ENCODE assay signal across 15 mouse cellular contexts in genomic region chr9:60024971-60025370, GRCm38 (mm10).
DNase-seq lines count a peak whose midpoint lies in the region; ATAC-seq and TF ChIP-seq lines count a peak whose summit lies in the region.
"Had no signal": no experiment of that assay in that cellular context is flagged by ENCODE, and none has a peak within 500 bp of the region (broad histone marks: within the 10 kb centered on the region; RNA-seq: fewer than 3 reads in every experiment).

No protein-coding gene starts in this region.

- no peak for TF ChIP-seq CTCF in midbrain, postnatal 0 days (IDR thresholded peaks at IDR 0.05)

- H3K4me2 ChIP-seq in midbrain, embryonic 14.5 days (ENCODE audit: low read length): no peak overlapping the region
- no peak overlapping the region for H3K4me2 ChIP-seq in midbrain, postnatal 0 days (ENCODE audit: low read depth, low read length, poor library complexity, severe bottlenecking)
- no peak overlapping the region for H3K4me2 ChIP-seq in stomach, embryonic 16.5 days (ENCODE audit: low read depth, low read length)
- H3K4me2 ChIP-seq: forebrain, embryonic 12.5 days had no signal

- no peaks in the 10 kb centered on the region for H3K9me3 ChIP-seq in midbrain, embryonic 14.5 days (ENCODE audit: control insufficient read depth, low read length)
- no peaks in the 10 kb centered on the region for H3K9me3 ChIP-seq in midbrain, postnatal 0 days (ENCODE audit: low read length)
- H3K9me3 ChIP-seq in stomach, embryonic 16.5 days (replicated peaks; ENCODE audit: control insufficient read depth, low read length): no peaks in the 10 kb centered on the region
- H3K9me3 ChIP-seq: forebrain, embryonic 12.5 days had no signal

- H3K9ac ChIP-seq in midbrain, embryonic 14.5 days (replicated peaks; ENCODE audit: low read length): no peak overlapping the region
- no peak overlapping the region for H3K9ac ChIP-seq in midbrain, postnatal 0 days (replicated peaks; ENCODE audit: low read length, poor library complexity, severe bottlenecking)
- no peak overlapping the region for H3K9ac ChIP-seq in stomach, embryonic 16.5 days (ENCODE audit: low read length)
- H3K9ac ChIP-seq: forebrain, embryonic 12.5 days; liver, postnatal 0 days had no signal

- 6% methylated on average over 5 of the region's 5 CpGs for WGBS in midbrain, embryonic 14.5 days
- 18% methylated on average over 5 of the region's 5 CpGs for WGBS in midbrain, postnatal 0 days
- WGBS in stomach, embryonic 16.5 days: 27% methylated on average over 5 of the region's 5 CpGs

- no peak overlapping the region for H3K4me3 ChIP-seq in midbrain, embryonic 14.5 days (replicated peaks; ENCODE audit: low read depth, low read length)
- H3K4me3 ChIP-seq in midbrain, postnatal 0 days (ENCODE audit: low read depth, low read length): no peak overlapping the region
- no peak overlapping the region for H3K4me3 ChIP-seq in stomach, embryonic 16.5 days (replicated peaks; ENCODE audit: low read length)
- H3K4me3 ChIP-seq: forebrain, embryonic 12.5 days had no signal

- no peaks in the 10 kb centered on the region for H3K36me3 ChIP-seq in midbrain, embryonic 14.5 days (ENCODE audit: control insufficient read depth, insufficient read depth, low read length)
- no peaks in the 10 kb centered on the region for H3K36me3 ChIP-seq in midbrain, postnatal 0 days (ENCODE audit: insufficient read depth, low read length)
- H3K36me3 ChIP-seq in stomach, embryonic 16.5 days (ENCODE audit: control insufficient read depth, insufficient read depth, low read length): no peaks in the 10 kb centered on the region
- H3K36me3 ChIP-seq: forebrain, embryonic 12.5 days had no signal

- peak; percentile 10 for DNase-seq in kidney, postnatal 14 days
- DNase-seq in kidney, postnatal 36 days: no peak
- peak; percentile 17 for DNase-seq in midbrain, embryonic 14.5 days
- no peak for DNase-seq in midbrain, postnatal 0 days (ENCODE audit: low spot score)
- peak; percentile 35 for DNase-seq in embryo, embryonic 11.5 days (ENCODE audit: low read depth, low spot score)
- DNase-seq in urinary bladder, postnatal 36 days (ENCODE audit: low spot score in 2 of 2): no peak
- DNase-seq: adrenal gland, postnatal 25 days; cerebellum, adult 9-11 months; gastrocnemius, postnatal 36 days; kidney, adult 8-10 months; liver, postnatal 0 days; thymus, adult 18-20 months had no signal

- no peak overlapping the region for H3K27ac ChIP-seq in midbrain, embryonic 14.5 days (replicated peaks; ENCODE audit: low read depth, low read length)
- no peak overlapping the region for H3K27ac ChIP-seq in midbrain, postnatal 0 days (ENCODE audit: low read depth, low read length)
- H3K27ac ChIP-seq in stomach, embryonic 16.5 days (ENCODE audit: low read length): 0 out of 2 replicates have a peak overlapping the region, but pooled peaks have one; percentile 24
- H3K27ac ChIP-seq: forebrain, embryonic 12.5 days had no signal

- H3K27me3 ChIP-seq in midbrain, embryonic 14.5 days (ENCODE audit: control insufficient read depth, insufficient read depth, low read length): no peaks in the 10 kb centered on the region
- no peaks in the 10 kb centered on the region for H3K27me3 ChIP-seq in midbrain, postnatal 0 days (ENCODE audit: insufficient read depth, low read length)
- no peaks in the 10 kb centered on the region for H3K27me3 ChIP-seq in stomach, embryonic 16.5 days (ENCODE audit: control insufficient read depth, insufficient read depth, low read length)
- H3K27me3 ChIP-seq: forebrain, embryonic 12.5 days had no signal

- ATAC-seq in midbrain, embryonic 14.5 days (ENCODE audit: low FRiP score, low TSS enrichment): no peak
- no peak for ATAC-seq in midbrain, postnatal 0 days (ENCODE audit: low FRiP score)
- no peak for ATAC-seq in stomach, embryonic 16.5 days (ENCODE audit: insufficient read depth, low FRiP score)
- ATAC-seq in megakaryocyte-erythroid progenitor cell, adult 5-6 weeks (replicated peaks; ENCODE audit: low FRiP score, low TSS enrichment, poor library complexity, severe bottlenecking): no peak
- ATAC-seq: liver, postnatal 0 days had no signal

- H3K4me1 ChIP-seq in midbrain, embryonic 14.5 days (ENCODE audit: control insufficient read depth, insufficient read depth, low read length): peaks cover 8% of the 10 kb centered on the region
- H3K4me1 ChIP-seq in midbrain, postnatal 0 days (ENCODE audit: insufficient read depth, low read length): no peaks in the 10 kb centered on the region
- H3K4me1 ChIP-seq in stomach, embryonic 16.5 days (ENCODE audit: control insufficient read depth, insufficient read depth, low read length): peaks cover 23% of the 10 kb centered on the region

Comparison
In these comparisons a context has a peak if more than half of its experiments do, and no peak if none do; other contexts are left out.
1. DNase-seq: peak in kidney, postnatal 14 days (single experiment), midbrain, embryonic 14.5 days (single experiment) and embryo, embryonic 11.5 days (single experiment); none in kidney, postnatal 36 days (0 of 2), midbrain, postnatal 0 days (single experiment) and urinary bladder, postnatal 36 days (0 of 2).